Mouse (Mus musculus) neural tube, embryonic 13.5 days (tissue): ENCODE measurements at regions not wholly inside any gene's neighbourhood (a gene's known extent, or its start where the extent isn't known, plus 50 kb on each side); places are given as distances from the start of the nearest gene placed in this dataset.

Experiments
- ATAC-seq: fragments of 200-750 bp; cut with Nextera tagmentation; 2 replicates; pipeline ENCODE4 v1.8.0; 2017; ENCODE audit warnings: low read depth, mild to moderate bottlenecking, moderate TSS enrichment, moderate library complexity
- H3K27ac ChIP-seq: fragments of 300-500 bp; sonication (generic); replicated peaks from 2 replicates; pipeline ENCODE4 v1.5.1; 2015; ENCODE audit warnings: moderate library complexity, mild to moderate bottlenecking, inconsistent platforms
- H3K27me3 ChIP-seq: fragments of 300-500 bp; sonication (generic); 2 replicates; pipeline ENCODE4 v1.6.1; 2015; ENCODE audit warnings: mild to moderate bottlenecking, inconsistent platforms
- H3K36me3 ChIP-seq: fragments of 300-500 bp; sonication (generic); 2 replicates; pipeline ENCODE4 v1.6.1; 2015; ENCODE audit warnings: mild to moderate bottlenecking, inconsistent platforms
- H3K4me1 ChIP-seq: fragments of 300-500 bp; sonication (generic); replicated peaks from 2 replicates; pipeline ENCODE4 v1.6.1; 2015; ENCODE audit warnings: inconsistent platforms
- H3K4me2 ChIP-seq: fragments of 300-500 bp; sonication (generic); 2 replicates; pipeline ENCODE4 v1.6.1; 2015; ENCODE audit warnings: inconsistent platforms, mild to moderate bottlenecking, moderate library complexity
- H3K4me3 ChIP-seq: fragments of 300-500 bp; sonication (generic); 2 replicates; pipeline ENCODE4 v1.5.1; 2015; ENCODE audit warnings: mild to moderate bottlenecking, inconsistent platforms
- H3K9ac ChIP-seq: fragments of 300-500 bp; sonication (generic); 2 replicates; pipeline ENCODE4 v1.6.1; 2015; ENCODE audit warnings: moderate library complexity, mild to moderate bottlenecking, inconsistent platforms
- H3K9me3 ChIP-seq: fragments of 300-500 bp; sonication (generic); 2 replicates; pipeline ENCODE4 v1.6.1; 2016; ENCODE audit warnings: inconsistent platforms
- WGBS: fragments of 180-500 bp; shearing (Covaris S2); methylation state at CpG from one replicate; pipeline ENCODE4 v1.1.7; 2015; 5-methylcytosine and 5-hydroxymethylcytosine counted together

DNA sequence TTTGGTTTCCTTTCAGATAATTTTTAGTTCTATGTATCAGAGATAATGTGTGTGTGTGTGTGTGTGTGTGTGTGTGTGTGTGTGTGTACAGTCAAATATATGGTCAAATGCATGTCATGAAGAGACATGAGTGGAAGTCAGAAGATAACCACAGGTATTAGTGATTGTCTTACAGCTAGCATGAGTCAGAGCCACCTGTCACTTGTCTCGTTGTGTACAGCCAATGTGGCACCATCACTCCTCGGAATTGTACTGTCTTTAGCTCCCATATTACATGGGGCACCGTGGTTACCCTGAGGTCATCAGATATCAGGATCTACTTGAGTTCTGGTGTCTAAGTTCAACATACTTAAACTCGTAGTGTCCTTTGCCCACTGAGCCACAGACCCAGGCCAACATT lies 816.0 kb upstream of the Ctnnd2 start:
- no peaks in the 10 kb centered on the region for H3K36me3 ChIP-seq
- H3K9me3 ChIP-seq, result no peaks in the 10 kb centered on the region
- H3K4me3 ChIP-seq, result no peak overlapping the region
- no peaks in the 10 kb centered on the region for H3K4me1 ChIP-seq
- no peak overlapping the region for H3K4me2 ChIP-seq
- no peaks in the 10 kb centered on the region for H3K27me3 ChIP-seq
- WGBS, result 91% methylated on average over 4 of the region's 4 CpGs
- H3K27ac ChIP-seq, result no peak overlapping the region
- H3K9ac ChIP-seq, result no peak overlapping the region
- no peak for ATAC-seq

DNA sequence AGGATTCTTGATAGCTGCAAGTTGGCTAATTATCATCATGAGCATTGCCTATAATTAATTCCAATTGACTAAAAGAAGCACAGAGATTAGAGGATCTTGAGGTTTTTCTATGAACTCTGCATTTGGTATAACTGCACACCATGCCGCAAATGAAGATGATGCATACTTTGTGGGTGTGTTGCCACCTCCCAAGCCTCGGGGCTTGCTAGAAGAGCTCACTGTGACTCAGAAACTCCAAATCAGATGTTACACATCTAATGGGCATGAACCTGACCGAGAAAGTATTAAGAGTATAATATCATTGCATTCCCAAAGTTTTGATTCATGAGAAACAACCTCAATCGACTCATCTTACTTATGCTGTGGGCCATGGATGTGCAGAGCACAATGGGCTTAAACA lies 772.5 kb upstream of the Ctnnd2 start:
- Histone ChIP-seq H3K27ac (no peak overlapping the region), H3K9me3 (no peaks in the 10 kb centered on the region), H3K9ac (no peak overlapping the region), H3K4me2 (no peak overlapping the region), H3K4me1 (no peaks in the 10 kb centered on the region), H3K4me3 (no peak overlapping the region), H3K36me3 (no peaks in the 10 kb centered on the region), H3K27me3 (no peaks in the 10 kb centered on the region)
- 89% methylated on average over 4 of the region's 4 CpGs for WGBS
- ATAC-seq, result no peak

- peaks cover 12% of the 10 kb centered on the region; the same call in 1 of the 2 replicates for H3K4me1 ChIP-seq
- peak; percentile 74; the same call in 1 of the 2 replicates for ATAC-seq
- no peak overlapping the region for H3K4me3 ChIP-seq
- H3K36me3 ChIP-seq, result no peaks in the 10 kb centered on the region
- H3K4me2 ChIP-seq, result no peak overlapping the region
- H3K9ac ChIP-seq, result no peak overlapping the region
- WGBS, result 17% methylated on average over 4 of the region's 4 CpGs
- H3K27me3 ChIP-seq, result no peaks in the 10 kb centered on the region
- H3K27ac ChIP-seq, result peak overlapping the region; percentile 71
- no peaks in the 10 kb centered on the region for H3K9me3 ChIP-seq
Measured at GRCm38 (mm10) chr15:29433033-29433739, 739.2 kb upstream of the Ctnnd2 start.

- peak; percentile 81 for ATAC-seq
- Histone ChIP-seq H3K4me2 (no peak overlapping the region), H3K27ac (0 out of 2 replicates have a peak overlapping the region, but pooled peaks have one; percentile 49), H3K36me3 (no peaks in the 10 kb centered on the region), H3K4me3 (no peak overlapping the region), H3K9ac (no peak overlapping the region), H3K9me3 (no peaks in the 10 kb centered on the region), H3K27me3 (no peaks in the 10 kb centered on the region), H3K4me1 (peaks cover 12% of the 10 kb centered on the region; the same call in 1 of the 2 replicates)
- 39% methylated on average over 3 of the region's 3 CpGs for WGBS
Measured at GRCm38 (mm10) chr15:29437699-29438326, 734.6 kb upstream of the Ctnnd2 start.

- Histone ChIP-seq H3K27ac (no peak overlapping the region), H3K4me1 (no peaks in the 10 kb centered on the region), H3K36me3 (no peaks in the 10 kb centered on the region), H3K9me3 (no peaks in the 10 kb centered on the region), H3K27me3 (no peaks in the 10 kb centered on the region), H3K9ac (no peak overlapping the region), H3K4me3 (no peak overlapping the region), H3K4me2 (no peak overlapping the region)
- WGBS, result 88% methylated on average over 2 of the region's 2 CpGs
- no peak for ATAC-seq
Measured at GRCm38 (mm10) chr15:29447876-29448275, 724.5 kb upstream of the Ctnnd2 start.

GRCm38 (mm10) chr15:29485136-29485535 lies 687.3 kb upstream of the Ctnnd2 start:
- ATAC-seq, result no peak

DNA sequence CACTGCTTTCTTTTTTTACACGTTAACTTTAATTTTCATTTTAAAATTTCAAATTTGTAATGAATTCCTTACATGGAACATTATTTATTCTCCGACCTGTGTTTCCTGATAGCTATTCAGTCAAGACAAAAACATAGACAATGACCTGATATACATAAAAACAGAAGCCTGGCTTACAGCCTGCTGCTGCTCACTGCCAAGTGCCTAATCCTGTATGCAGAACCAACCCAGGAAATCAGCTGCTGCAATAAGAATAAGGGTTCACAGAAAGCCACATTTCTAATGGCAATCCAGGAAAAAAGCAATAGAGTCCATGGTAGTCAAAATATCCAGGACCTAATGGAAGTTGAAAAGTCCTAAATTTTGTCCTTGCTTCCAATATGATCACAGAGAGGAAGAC lies 642.4 kb upstream of the Ctnnd2 start:
- Histone ChIP-seq H3K36me3 (no peaks in the 10 kb centered on the region), H3K27me3 (no peaks in the 10 kb centered on the region), H3K4me1 (no peaks in the 10 kb centered on the region), H3K9me3 (no peaks in the 10 kb centered on the region), H3K4me2 (no peak overlapping the region), H3K9ac (no peak overlapping the region), H3K27ac (no peak overlapping the region), H3K4me3 (no peak overlapping the region)
- WGBS, result 53% methylated on average over 2 of the region's 2 CpGs
- no peak for ATAC-seq

More at GRCm38 (mm10) chr15:29485136-29485535, 687.3 kb upstream of the Ctnnd2 start:
- WGBS, result 76% methylated on average over 2 of the region's 2 CpGs
- H3K27me3 ChIP-seq, result no peaks in the 10 kb centered on the region
- no peaks in the 10 kb centered on the region for H3K36me3 ChIP-seq
- H3K9me3 ChIP-seq, result no peaks in the 10 kb centered on the region
- H3K27ac ChIP-seq, result no peak overlapping the region
- no peaks in the 10 kb centered on the region for H3K4me1 ChIP-seq
- no peak overlapping the region for H3K4me2 ChIP-seq
- no peak overlapping the region for H3K9ac ChIP-seq
- no peak overlapping the region for H3K4me3 ChIP-seq

DNA sequence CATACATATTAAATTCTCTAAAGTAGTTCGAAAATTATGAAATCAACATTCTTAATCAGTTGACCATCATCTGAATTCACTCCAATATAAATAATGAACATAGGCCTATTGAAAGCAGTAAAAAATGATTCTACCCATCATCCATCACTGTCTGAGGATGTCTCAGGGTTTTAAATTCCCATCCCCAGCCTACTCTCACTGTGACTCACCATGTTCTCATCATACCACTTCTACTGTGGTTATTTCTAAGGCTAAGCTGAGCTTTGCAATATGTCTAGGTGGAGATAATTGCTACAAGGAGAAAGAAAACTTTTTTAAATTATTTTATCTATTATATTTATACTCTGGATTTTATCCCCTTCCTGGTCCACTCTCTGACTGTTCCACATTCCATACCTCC lies 604.0 kb upstream of the Ctnnd2 start:
- no peaks in the 10 kb centered on the region for H3K27me3 ChIP-seq
- H3K4me2 ChIP-seq, result no peak overlapping the region
- no peak for ATAC-seq
- H3K9me3 ChIP-seq, result no peaks in the 10 kb centered on the region
- no peak overlapping the region for H3K27ac ChIP-seq
- H3K4me3 ChIP-seq, result no peak overlapping the region
- WGBS, result 84% methylated on average over 1 of the region's 1 CpGs
- no peak overlapping the region for H3K9ac ChIP-seq
- H3K4me1 ChIP-seq, result no peaks in the 10 kb centered on the region
- H3K36me3 ChIP-seq, result no peaks in the 10 kb centered on the region
